Mouse (Mus musculus): ENCODE data around the gene Tom1l2.

Gene Tom1l2

DNA sequence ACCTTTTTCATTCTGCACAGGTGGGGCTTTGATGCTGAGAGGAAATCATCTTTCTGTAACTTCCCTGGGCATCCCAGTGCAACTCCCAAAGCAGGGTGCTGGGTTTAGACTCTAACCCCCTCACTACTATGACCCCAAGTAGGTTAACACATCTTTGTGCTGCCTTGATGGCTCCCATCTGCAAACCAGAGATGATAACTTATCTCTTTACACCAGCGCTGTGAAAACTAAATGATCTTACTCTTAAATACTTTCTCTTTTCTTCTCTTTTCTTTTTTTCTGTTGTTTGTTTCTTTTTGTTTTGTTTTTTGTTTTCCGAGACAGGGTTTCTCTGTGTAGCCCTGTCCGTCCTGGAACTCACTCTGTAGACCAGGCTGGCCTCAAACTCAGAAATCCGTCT lies 6.8 kb downstream of the Tom1l2 start:
- no peak for DNase-seq

- no peak for DNase-seq
These were observed 13.3 kb downstream of the Tom1l2 start for GRCm38 (mm10) chr11:60339361-60339760.

DNA sequence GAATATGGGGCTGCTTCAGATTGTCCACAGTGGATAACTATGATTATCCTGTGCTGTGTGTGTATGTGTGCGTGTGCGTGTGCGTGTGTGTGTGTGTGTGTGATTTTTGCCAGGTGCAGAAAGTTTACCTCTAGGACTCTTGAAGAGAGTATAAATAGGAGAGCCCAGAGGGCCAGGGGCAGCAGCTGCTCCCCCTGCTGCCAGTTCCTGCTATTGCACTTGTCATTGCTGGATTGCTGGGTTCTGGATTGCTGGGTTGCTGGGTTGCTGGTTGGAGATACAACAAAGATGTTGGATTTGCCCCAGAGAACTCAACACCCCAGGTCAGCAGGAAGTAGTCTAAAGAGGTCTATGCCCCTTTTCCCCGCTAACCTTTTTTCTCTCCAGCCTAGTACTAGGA lies 14.4 kb downstream of the Tom1l2 start:
- DNase-seq: peak; percentile 74 to 77

DNA sequence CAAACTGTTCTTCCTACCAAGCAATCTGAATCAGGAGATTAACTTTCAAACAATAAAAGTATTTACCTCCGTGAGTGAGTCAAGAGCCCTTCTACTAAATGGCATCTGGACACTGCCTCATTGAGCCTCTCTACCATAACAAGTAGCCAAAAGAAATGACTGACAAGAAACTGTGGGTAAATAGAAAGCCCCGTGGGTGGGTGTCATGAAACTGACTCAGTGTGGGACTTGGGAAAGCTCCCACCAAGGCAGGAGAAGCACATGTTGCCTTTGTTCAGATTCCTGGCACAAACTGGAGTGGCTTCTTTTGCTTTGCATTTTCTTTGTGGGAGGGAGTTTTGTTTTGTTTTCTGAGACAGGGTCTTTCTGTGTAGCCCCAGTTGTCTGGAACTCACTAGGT lies 16.9 kb downstream of the Tom1l2 start:
- DNase-seq: no peak

- DNase-seq: no peak
These were observed 18.6 kb downstream of the Tom1l2 start for GRCm38 (mm10) chr11:60334124-60334523.

DNA sequence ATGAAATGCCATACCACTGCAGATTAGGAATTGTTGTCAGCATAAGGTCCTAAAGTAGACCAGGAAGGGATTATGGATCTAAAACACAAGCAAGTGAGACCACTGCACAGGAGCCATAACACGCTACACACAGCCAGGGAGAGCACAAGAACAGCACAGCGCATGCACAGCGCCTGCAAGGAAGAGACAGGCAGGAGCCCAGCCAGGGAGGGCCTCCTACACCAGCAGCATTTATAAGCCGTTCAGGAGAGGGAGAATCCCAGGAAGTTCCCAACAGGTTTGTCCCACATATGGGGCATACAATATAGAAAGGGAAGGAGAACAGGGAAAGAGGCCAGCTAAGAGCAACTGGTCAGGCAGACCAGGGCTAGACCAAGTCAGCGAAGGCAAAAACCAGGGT lies 19.2 kb downstream of the Tom1l2 start:
- DNase-seq: no peak

- no peak for DNase-seq
These were observed 22.2 kb downstream of the Tom1l2 start for GRCm38 (mm10) chr11:60330551-60330950.

- DNase-seq: no peak
These were observed 29.0 kb downstream of the Tom1l2 start for GRCm38 (mm10) chr11:60323731-60324130.

GRCm38 (mm10) chr11:60321438-60321837 lies 31.3 kb downstream of the Tom1l2 start:
- DNase-seq: no peak

DNA sequence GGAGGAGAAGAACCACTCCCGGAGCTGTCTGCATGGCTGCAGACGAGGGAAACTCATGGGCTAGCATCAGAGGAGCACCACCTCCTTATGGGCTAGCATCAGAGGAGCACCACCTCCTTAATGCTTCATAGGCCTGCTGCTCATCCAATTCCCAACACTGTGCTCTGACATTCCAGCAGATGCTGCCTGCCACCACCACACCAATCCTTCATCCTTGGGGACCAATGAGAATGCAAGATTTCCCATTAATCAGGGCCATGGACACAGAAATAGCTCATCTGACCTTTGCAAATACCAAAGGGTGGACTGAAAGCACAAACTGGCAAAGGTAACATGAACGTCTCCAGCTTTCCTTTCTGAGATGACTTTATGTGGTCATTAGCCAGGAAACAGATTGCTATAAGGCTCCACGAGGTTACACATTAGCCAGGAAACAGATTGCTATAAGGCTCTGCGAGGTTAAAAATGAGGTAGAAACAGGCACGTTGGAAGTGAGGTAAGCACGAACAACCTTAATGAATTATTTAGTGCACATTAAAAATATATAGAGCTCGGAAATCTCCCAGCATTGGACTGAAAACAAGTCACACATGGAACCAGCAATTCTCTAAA lies 32.2 kb downstream of the Tom1l2 start:
- DNase-seq: no peak

DNA sequence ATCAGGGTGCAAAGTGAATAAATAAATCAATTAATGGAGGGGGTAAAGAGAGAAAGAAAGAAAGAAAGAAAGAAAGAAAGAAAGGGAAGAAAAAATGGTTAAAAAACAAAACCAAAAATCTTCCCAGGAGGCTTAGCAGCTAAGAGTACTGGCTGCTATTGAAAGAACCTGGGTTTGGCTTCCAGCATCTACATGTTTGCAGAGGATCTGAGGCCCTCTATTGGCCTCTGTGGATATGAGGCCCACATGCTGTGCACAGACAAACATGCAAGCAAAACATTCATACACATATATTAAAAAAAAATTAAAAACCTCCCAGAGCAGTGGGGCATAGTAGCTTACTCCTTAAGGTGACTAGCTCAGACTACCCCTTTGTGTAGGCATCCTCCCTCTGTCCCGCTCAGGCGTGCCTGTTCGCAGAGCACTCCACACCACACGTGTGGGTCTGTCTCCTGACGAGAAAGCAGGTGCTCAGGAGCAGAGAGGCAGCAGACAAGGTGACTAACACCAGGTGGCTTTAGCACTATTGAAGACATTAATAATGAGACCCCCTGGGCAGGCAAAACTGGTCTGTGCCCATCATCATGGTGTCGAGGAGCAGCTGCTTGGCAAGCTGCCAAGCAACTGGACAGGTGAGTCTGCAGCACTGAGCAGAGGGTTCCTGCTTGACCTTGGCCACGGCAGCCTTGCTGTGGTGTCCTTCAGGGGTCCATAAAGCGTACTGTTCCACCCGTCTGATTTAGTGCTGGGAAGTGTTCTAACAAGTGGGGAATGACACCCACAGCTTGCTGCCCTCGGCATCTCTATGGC lies 33.2 kb downstream of the Tom1l2 start:
- DNase-seq: no peak

DNA sequence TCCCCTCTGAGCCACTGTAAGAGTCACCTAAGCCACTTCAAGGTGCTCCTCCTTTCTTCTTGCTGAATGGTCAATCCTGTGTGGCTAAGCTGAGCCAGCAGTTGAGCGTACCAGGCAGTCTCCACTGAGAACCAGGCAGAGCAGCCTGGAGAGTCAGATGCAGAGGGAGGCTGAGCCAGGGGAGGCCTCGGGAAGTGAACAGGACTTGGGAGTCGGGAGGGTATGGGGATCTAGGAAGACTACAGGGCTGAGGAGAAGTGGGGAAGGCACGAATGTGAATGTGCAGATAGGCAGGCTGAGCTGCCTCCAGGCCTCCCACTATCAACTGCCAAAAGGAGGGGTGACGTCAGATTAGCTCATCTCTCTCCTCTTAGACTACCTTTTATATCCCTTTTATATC lies 34.0 kb downstream of the Tom1l2 start:
- DNase-seq: no peak

- DNase-seq: no peak
These were observed 35.2 kb downstream of the Tom1l2 start for GRCm38 (mm10) chr11:60317376-60318102.

DNA sequence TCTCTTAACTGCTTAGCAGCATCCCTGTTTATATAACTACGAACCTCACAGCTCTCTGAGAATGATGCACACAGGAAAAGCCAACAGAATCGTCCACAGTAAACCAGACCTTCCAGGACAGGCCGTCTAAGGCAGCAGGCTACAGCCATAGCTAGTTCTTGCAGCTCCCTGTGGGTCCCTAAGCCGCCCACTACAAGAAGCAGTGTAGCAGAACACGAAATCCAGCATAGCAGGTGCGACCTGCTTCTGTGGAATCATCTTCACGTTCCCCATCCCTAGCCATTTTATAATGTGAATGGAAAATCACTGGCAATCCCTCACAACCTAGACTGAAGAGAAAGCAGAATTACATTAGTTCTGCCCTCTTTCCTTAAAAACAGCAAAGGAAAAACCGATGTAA lies 35.8 kb downstream of the Tom1l2 start:
- no peak for DNase-seq

DNA sequence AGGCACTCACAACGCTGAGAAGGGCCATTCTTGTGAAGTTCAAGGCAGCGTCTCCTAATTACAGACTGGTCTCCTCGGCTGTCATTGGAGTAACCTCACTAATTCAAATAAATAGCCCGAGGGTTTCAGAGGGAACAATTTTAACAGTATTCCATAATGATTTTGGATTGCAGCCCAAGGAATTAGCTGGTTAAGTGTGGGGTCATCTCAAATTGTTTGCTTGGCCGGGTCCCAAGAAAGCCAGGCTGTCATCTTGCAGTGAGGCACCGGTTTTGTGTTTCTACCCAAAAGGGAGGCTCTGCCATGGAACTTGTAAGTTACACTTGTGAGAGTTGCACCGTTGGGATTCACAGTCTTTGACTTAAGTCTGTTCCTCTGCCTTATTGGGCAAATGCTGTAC lies 36.5 kb downstream of the Tom1l2 start:
- DNase-seq: no peak

- DNase-seq: no peak
These were observed 41.5 kb downstream of the Tom1l2 start for GRCm38 (mm10) chr11:60311025-60311854.

DNA sequence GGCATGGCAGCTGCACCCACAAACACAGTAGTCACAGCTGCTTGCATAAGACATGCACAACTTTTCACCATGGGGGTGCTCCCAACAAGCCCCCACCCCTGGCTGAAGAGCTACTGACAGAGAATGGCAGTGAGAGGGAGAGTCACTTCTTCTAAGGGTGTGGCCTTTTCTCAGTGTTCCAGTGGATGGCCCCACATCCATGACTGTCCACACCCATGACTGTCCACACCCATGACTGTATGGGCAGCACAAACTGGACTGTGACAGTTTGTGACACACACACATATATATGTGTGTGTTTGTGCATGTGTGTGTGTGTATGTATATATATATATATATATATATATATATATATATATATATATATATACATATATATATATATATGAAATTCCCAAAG lies 42.8 kb downstream of the Tom1l2 start:
- DNase-seq: no peak

GRCm38 (mm10) chr11:60308506-60309116 lies 44.1 kb downstream of the Tom1l2 start:
- no peak for DNase-seq

GRCm38 (mm10) chr11:60308061-60308460 lies 44.6 kb downstream of the Tom1l2 start:
- no peak for DNase-seq

- peak; percentile 66 to 68 for DNase-seq
These were observed 45.3 kb downstream of the Tom1l2 start for GRCm38 (mm10) chr11:60307375-60307825.

DNA sequence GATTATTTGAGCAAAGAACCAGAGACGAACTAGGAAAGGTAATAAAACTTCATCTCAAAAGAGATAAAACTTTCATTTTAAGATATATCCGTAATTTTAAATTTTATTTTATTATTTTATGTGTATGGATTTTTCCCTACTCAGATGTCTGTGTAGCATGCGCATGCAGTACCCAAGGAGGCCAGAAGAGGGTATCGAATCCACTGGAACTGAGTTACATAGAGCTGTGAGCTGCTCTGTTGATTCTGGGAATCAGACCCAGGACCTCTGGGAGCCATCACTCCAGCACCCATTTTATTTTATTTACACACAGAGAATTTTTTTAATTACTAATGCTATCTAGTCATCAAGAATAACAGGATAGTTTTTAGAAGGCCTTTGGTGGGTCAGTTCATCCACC lies 45.9 kb downstream of the Tom1l2 start:
- peak; percentile 53 to 63 for DNase-seq

DNA sequence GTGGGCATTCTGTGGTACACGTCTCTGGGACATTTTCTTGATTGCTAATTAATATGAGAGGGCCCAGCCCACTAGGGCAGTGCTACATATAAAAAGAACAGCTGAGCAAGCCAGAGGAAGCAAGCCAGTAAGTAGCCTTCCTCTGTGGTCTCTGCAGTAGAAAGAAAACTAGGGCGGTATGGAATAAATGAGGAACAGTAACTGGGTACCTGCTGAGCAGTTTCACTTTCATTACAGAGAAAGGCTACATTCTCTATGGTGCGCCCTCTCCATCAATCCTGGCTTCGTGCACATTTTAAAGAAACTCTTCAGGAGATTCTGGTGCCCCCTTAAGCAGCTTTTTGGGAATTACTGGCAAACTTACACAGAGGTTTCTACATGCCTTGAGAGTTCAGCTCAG lies 47.1 kb downstream of the Tom1l2 start:
- DNase-seq: peak; percentile 47 to 52
